In genomic region chr16:90351726-90352125, GRCm38 (mm10) we compare ENCODE assay signal across 21 mouse cellular contexts. TPM values are rescaled to one million over a fixed set of nuclear protein-coding genes. Genes with fewer than 3 reads are reported as not detected.
A peak's percentile ranks its signal among the peaks of the same experiment; 100 is the strongest.
DNase-seq lines count a peak whose midpoint lies in the region; ATAC-seq and TF ChIP-seq lines count a peak whose summit lies in the region.
"Had no signal": no experiment of that assay in that cellular context is flagged by ENCODE, and none has a peak within 500 bp of the region (broad histone marks: within the 10 kb centered on the region; RNA-seq: fewer than 3 reads in every experiment).

No protein-coding gene starts in this region.

- no peak overlapping the region for H3K4me2 ChIP-seq in forebrain, postnatal 0 days (ENCODE audit: low read depth)
- no peak overlapping the region for H3K4me2 ChIP-seq in forebrain, embryonic 14.5 days (ENCODE audit: low read length)
- H3K4me2 ChIP-seq in lung, embryonic 15.5 days: no peak overlapping the region
- H3K4me2 ChIP-seq: limb, embryonic 13.5 days; midbrain, embryonic 13.5 days; neural tube, embryonic 15.5 days had no signal

- 0 out of 2 replicates have a peak overlapping the region, but pooled peaks have one; percentile 37 for H3K27ac ChIP-seq in forebrain, postnatal 0 days (ENCODE audit: low read depth, low read length)
- H3K27ac ChIP-seq in forebrain, embryonic 14.5 days (ENCODE audit: low read depth, low read length): no peak overlapping the region
- H3K27ac ChIP-seq in lung, embryonic 15.5 days: 0 out of 2 replicates have a peak overlapping the region, but pooled peaks have one; percentile 0
- H3K27ac ChIP-seq: heart, embryonic 10.5 days; kidney, postnatal 0 days; limb, embryonic 13.5 days; liver, embryonic 14.5 days; midbrain, embryonic 13.5 days; neural tube, embryonic 15.5 days had no signal

- H3K4me1 ChIP-seq in forebrain, postnatal 0 days (ENCODE audit: insufficient read depth): peaks cover 4% of the 10 kb centered on the region; the same call in 1 of the 2 replicates
- no peaks in the 10 kb centered on the region; the same call in 1 of the 2 replicates for H3K4me1 ChIP-seq in forebrain, embryonic 14.5 days (ENCODE audit: control insufficient read depth, insufficient read depth, low read length)
- H3K4me1 ChIP-seq in lung, embryonic 15.5 days: peaks cover 8% of the 10 kb centered on the region
- H3K4me1 ChIP-seq: heart, embryonic 10.5 days; limb, embryonic 13.5 days; midbrain, embryonic 13.5 days had no signal

- peak; percentile 60 for DNase-seq in forebrain, postnatal 0 days
- no peak for DNase-seq in forebrain, embryonic 14.5 days (ENCODE audit: low spot score)
- no peak for DNase-seq in lung, postnatal 36 days
- peak; percentile 34 to 66 for DNase-seq in frontal cortex, adult 2 months (ENCODE audit: extremely low spot score in 1 of 2, low spot score in 1 of 2)
- DNase-seq in right cerebral cortex, postnatal 25 days: peak; percentile 49
- no peak for DNase-seq in gastrocnemius, adult 8-10 months (ENCODE audit: low spot score in 2 of 2)
- no peak for DNase-seq in B cell, adult 2 months
- DNase-seq: cerebellum, postnatal 14 days; gastrocnemius, postnatal 36 days; heart, postnatal 14 days; lung, postnatal 4 days; thymus, postnatal 25 days had no signal

- no peaks in the 10 kb centered on the region for H3K9me3 ChIP-seq in forebrain, postnatal 0 days (ENCODE audit: low read length)
- no peaks in the 10 kb centered on the region for H3K9me3 ChIP-seq in forebrain, embryonic 14.5 days (replicated peaks; ENCODE audit: control insufficient read depth, low read length)
- no peaks in the 10 kb centered on the region for H3K9me3 ChIP-seq in lung, embryonic 15.5 days
- H3K9me3 ChIP-seq: heart, embryonic 10.5 days; limb, embryonic 13.5 days; midbrain, embryonic 13.5 days; neural tube, embryonic 15.5 days had no signal

- H3K9ac ChIP-seq in forebrain, postnatal 0 days: no peak overlapping the region
- H3K9ac ChIP-seq in forebrain, embryonic 14.5 days (ENCODE audit: low read length): no peak overlapping the region
- no peak overlapping the region for H3K9ac ChIP-seq in lung, embryonic 15.5 days
- H3K9ac ChIP-seq: limb, embryonic 13.5 days; liver, embryonic 14.5 days; midbrain, embryonic 13.5 days; neural tube, embryonic 15.5 days had no signal

- ATAC-seq in forebrain, postnatal 0 days: peak; percentile 33
- ATAC-seq in forebrain, embryonic 14.5 days: no peak
- no peak for ATAC-seq in lung, embryonic 15.5 days (ENCODE audit: borderline replicate concordance, extremely low read depth, low FRiP score, low TSS enrichment)
- ATAC-seq: hindbrain, embryonic 16.5 days; intestine, postnatal 0 days; midbrain, embryonic 13.5 days had no signal

- no peaks in the 10 kb centered on the region for H3K36me3 ChIP-seq in forebrain, postnatal 0 days (ENCODE audit: insufficient read depth)
- no peaks in the 10 kb centered on the region for H3K36me3 ChIP-seq in forebrain, embryonic 14.5 days (ENCODE audit: control insufficient read depth, insufficient read depth, low read length)
- no peaks in the 10 kb centered on the region for H3K36me3 ChIP-seq in lung, embryonic 15.5 days
- H3K36me3 ChIP-seq: heart, embryonic 10.5 days; limb, embryonic 13.5 days; midbrain, embryonic 13.5 days; neural tube, embryonic 15.5 days had no signal

- 36% methylated on average over 8 of the region's 8 CpGs for WGBS in forebrain, postnatal 0 days
- WGBS in forebrain, embryonic 14.5 days: 44% methylated on average over 8 of the region's 8 CpGs
- WGBS in lung, embryonic 15.5 days: 55% methylated on average over 8 of the region's 8 CpGs

- H3K4me3 ChIP-seq in forebrain, postnatal 0 days (ENCODE audit: low read depth, low read length): no peak overlapping the region
- H3K4me3 ChIP-seq in forebrain, embryonic 14.5 days (ENCODE audit: low read depth, low read length): no peak overlapping the region
- no peak overlapping the region for H3K4me3 ChIP-seq in lung, embryonic 15.5 days
- H3K4me3 ChIP-seq: heart, embryonic 10.5 days; limb, embryonic 13.5 days; midbrain, embryonic 13.5 days; neural tube, embryonic 15.5 days had no signal

- H3K27me3 ChIP-seq in forebrain, postnatal 0 days (ENCODE audit: insufficient read depth, low read length): no peaks in the 10 kb centered on the region
- no peaks in the 10 kb centered on the region for H3K27me3 ChIP-seq in forebrain, embryonic 14.5 days (replicated peaks; ENCODE audit: control insufficient read depth, insufficient read depth, low read length)
- 0 out of 2 replicates have a peak, but pooled peaks cover 4% of the 10 kb centered on the region for H3K27me3 ChIP-seq in lung, embryonic 15.5 days
- H3K27me3 ChIP-seq: limb, embryonic 13.5 days; midbrain, embryonic 13.5 days had no signal

- TF ChIP-seq CTCF in forebrain, postnatal 0 days (IDR thresholded peaks at IDR 0.05; ENCODE audit: low read depth): no peak

RNA-seq across cellular contexts. Expression of gene Hunk, which starts 34.1 kb away (rescaled TPM):
- total RNA-seq in forebrain, postnatal 0 days (2014; rRNA removed): 12.9 and 20.6 TPM in 2 replicates
- 4.2 and 5.2 TPM in 2 replicates for polyA plus RNA-seq in forebrain, postnatal 0 days (2015; fragmentation: Nextera tagmentation; extraction: Ambion mirVana)
- 10.6 and 10.7 TPM in 2 replicates for polyA plus RNA-seq in forebrain, embryonic 14.5 days (2014; fragmentation: Nextera tagmentation; extraction: Ambion mirVana)
- polyA plus RNA-seq in lung, embryonic 15.5 days (2015; fragmentation: Nextera tagmentation; extraction: Ambion mirVana): 14.8 and 16.6 TPM in 2 replicates
- 7.6 and 8.0 TPM in 2 replicates for polyA plus RNA-seq in frontal cortex, adult 2 months (2012; rRNA removed)
- under 1 TPM; 0.16 to 0.34 (median 0.22) TPM for total RNA-seq in gastrocnemius, adult 8-10 months (2022)

Comparison
In these comparisons a context has a peak if more than half of its experiments do, and no peak if none do; other contexts are left out.
1. DNase-seq: peak in forebrain, postnatal 0 days (single experiment), frontal cortex, adult 2 months (2 of 2) and right cerebral cortex, postnatal 25 days (single experiment); none in forebrain, embryonic 14.5 days (single experiment), lung, postnatal 36 days (single experiment), gastrocnemius, adult 8-10 months (0 of 2) and B cell, adult 2 months (0 of 2).